Mouse (Mus musculus): ENCODE results near the gene Nbl1. TPM values are rescaled to one million over a fixed set of nuclear protein-coding genes. Genes with fewer than 3 reads are reported as not detected.

Gene Nbl1
- total RNA-seq, 2 experiments from 2014 or later: 32.8 to 38.3 TPM

DNA sequence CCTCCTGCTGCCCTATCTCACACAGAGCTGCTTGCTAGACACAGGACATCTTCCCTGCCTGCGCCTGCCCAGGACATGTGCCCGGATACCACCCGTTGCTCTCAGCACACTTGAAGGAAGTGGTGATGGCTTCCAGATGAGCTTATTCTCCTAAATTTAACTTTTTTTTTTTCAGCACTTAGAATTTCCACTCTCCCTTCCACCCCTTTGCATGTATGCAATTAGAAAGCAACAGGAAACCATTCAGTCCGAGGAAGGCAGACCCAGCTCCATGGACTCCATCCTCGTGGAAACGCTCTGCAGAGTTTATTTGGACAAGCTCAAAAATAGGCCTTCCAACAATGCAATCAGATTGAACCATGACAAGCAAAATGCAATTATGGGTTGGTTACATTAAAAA, 8.8 kb upstream of the Nbl1 start:
- intact Hi-C loops (cut with DNase I): no loop called here
- DNase-seq: no peak

DNA sequence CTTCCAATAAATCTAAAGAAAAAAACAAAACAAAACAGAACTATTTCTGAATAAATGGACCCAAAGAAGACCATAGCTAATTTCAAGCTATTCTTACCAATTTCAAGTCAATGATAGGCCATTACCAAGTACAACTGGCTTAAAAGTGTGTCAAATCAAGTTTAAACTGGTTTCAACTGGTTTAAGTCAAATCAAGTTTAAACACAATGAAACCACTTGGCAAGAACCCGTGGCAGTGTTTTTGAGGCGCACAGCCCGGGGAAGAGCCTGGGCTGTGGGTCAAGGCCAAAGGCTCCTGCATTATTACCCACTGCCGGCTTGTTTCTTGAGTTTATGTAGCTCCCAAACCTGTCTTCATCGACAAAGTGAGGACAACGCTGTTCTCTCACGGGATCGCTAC, 7.5 kb upstream of the Nbl1 start:
- intact Hi-C loops (cut with DNase I): no loop called here
- no peak for DNase-seq

DNA sequence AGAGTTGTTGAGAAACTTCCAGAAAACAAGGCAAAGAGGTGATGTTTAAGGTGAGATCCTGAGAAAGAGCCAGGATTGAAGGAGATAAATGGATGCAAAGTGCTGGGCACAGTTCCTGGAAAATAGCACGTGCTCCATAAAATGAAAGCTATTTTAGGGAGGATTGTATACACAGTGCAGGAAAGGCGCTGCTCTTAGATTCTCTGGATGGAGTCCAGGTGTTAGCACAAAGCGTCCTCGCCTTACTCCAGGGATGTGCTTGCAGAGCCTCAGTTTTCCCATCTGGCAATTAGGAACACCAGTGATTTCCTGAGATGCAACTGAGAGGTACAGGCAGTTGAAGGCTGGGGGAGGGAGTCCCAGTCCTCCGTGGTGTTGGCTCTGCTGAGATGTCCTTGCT, 3.4 kb upstream of the Nbl1 start:
- intact Hi-C loops (cut with DNase I): no loop called here
- no peak for DNase-seq

DNA sequence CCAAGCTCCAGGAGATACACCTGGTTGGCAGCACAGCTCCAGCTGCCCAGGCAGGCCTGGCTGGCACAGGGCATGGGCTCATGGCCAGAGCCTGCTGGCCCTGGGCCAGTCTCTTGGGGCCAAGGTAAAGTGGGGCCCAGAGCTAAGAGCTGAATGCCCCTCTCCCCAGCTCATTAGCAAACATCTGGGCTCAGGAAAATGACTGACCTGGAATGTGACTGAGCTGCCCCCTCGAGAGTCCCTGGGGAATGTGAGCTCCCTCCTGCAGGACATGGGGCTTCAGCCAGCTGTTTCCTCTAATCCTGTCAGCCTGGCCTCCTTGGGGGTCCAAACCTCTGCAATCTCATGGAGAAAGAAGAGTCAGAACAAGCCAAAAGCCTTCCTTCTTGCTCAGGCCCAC, 2.6 kb upstream of the Nbl1 start:
- no peak for DNase-seq
- intact Hi-C loops (cut with DNase I): no loop called here

DNA sequence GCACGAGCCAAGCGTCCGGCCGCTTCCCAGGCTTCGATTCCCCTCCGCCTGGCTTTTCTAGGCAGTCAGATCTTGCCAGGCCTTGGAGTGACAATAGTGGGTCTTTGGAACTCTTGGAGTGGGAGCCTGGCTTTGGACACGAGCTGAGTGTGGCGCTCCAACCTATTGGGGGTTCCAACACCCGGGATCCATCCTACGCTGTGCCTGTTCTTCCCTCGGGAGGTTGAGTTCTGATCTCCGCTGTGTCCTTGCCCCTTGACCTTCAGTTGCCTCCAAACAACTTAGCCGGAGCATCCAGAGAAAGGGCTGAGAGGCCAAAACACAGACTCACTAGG, 370 bp upstream of the Nbl1 start:
- no peak for DNase-seq
- intact Hi-C loops (cut with DNase I): no loop called here

DNA sequence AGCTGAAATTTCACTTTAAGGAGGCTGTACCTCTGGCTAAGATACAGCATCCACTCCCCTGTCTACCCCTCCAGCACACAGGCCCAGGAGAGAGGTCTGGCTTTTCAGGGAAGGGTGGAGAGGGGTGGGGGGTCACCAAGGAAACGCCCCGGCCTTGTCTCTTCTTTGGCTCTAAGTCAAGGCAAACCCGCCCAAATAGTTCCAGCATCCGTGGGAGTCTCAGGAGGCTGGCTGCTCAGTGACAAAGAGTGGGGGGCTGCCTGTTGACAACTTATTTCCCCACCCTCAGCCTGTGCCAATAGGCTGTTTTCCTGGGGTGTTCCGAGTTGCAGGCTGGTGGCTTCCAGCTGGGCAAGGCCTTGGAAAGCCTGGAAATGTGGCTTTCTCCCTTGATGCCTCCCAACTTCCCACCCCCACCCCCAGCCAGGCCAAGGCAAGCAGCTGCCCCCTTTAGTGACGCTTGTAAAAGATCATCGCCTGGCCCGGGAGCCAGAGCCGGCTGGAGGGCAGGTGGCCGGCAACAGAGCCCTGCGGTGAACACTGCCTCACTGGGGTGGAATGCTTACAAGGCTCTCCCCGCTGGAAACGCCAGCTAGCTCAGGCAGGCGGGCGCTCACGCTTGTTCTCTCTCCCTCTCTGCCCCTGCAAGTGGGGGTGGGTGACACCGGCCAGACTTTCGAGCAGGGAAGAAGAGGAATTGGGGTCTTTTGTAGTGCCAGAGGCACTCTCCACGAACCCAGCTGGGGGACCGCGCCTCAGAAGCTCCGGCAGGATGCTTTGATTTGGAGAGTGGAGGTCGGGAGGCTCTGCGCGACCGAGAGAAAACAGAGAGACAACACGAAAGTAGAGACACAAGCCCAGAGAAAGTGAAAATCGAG, 1.1 kb downstream of the Nbl1 start:
- intact Hi-C loops (cut with DNase I): no loop called here
- DNase-seq: peak; percentile 68

DNA sequence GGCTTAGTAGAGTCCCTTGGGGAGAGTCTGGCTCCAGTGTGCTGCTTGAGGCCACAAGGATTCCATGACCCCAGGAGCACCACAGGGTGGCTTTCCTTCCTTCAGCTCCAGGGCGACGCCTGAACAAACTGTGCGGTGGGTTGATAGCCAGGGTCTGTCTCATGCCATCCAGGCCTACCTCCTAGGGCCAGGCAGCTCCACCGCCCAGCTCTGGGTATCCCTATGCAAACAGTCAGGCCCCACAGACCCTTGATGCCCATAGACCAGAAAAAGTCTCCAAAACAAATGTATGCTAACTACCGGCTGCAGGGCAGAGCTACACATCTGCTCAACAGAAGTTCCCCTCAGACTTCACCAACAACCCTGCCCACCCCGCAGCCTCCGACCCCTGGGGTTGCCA, 1.7 kb downstream of the Nbl1 start:
- intact Hi-C loops (cut with DNase I): no loop called here

DNA sequence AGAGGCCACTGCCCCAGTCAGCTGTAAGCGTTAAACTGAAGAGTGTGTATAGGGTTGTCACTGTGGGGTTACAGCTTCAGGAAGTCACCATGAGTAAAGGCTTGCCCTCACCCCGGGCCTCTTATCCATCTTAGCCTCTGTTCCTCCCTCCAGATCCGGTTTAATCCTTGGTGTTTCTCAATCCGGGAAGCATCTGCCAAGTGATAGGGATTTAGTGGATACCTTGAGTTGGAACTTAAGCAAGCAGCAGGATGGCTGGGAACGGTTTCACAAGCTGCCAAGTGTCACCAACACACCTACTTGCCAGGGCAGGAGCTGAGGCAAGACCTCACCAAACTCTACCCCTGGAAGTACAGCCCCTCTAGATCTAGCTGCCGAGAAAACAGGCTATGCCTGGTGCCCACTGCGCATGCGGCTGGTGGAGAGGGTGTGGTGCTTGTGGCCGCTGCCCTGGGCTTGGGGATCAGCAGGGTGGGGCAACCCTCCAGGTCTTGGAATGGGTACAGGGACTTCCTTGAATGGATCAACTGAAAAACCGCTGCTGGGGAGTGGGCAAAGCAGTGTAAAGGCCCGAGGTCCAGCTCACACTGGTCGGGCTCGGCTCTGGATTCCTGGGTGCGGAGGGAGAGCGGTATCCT, 2.4 kb downstream of the Nbl1 start:
- DNase-seq: no peak
- intact Hi-C loops (cut with DNase I): no loop called here

More for the DNA sequence above, 1.7 kb downstream of the Nbl1 start:
- DNase-seq: no peak

DNA sequence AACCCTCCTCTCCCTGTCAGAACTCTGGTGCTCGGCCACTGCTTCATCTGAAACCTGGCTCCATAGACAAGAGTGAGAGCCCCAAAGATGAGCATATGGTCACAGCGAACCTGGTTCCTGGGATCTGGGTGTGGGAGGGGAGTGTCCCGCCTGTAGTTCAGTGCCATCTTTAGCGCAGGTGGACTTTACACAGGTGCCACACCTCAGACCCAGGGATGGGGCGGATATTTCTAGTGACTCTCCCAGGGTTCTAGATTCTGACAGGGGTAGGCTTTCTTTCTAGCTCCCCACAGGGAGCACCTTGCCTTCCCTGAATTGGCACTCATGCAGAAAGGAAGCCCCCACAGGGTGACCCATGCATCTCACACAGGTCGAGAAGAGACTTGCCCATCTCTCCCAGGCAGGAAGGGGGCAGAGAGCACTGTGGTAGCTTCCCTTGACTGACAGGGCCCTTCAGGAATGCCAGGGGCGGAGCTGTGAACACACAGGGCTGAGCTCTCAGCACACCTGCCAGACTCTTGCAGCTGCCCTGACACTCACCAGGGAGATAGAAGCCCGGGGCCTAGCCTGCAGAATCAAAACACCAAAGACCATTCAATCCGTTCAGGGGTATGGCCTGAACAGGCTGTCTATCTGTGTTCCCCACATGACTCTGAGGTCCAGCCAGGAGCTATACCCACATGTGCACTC, 3.7 kb downstream of the Nbl1 start:
- intact Hi-C loops (cut with DNase I): loop anchor here (5.0 to 10.0 kb wide), 3 partner anchors 166 to 248 kb away; no protein-coding TSS in a partner anchor
- DNase-seq: no peak

DNA sequence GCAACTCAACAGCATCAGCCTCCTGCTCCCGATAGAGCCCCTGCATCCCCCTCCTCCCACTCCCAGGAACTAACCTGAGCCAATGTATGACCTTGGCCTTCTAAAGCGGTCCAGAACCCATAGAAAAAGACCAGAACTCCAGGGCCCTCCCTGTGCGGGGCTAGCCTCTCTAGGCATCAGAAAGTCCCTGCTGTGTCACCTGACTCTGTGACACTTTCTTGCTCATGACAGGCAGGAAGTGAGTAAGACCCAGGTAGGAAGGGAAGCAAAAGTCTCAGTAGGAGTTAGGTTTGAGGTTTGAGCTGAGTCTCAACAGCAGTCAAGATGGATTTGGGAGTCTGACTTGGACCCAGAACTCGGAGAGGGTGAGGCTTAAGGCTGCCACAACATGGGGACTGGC, 5.8 kb downstream of the Nbl1 start:
- intact Hi-C loops (cut with DNase I): loop anchor here (5.0 to 10.0 kb wide), 3 partner anchors 168 to 250 kb away; no protein-coding TSS in a partner anchor

DNA sequence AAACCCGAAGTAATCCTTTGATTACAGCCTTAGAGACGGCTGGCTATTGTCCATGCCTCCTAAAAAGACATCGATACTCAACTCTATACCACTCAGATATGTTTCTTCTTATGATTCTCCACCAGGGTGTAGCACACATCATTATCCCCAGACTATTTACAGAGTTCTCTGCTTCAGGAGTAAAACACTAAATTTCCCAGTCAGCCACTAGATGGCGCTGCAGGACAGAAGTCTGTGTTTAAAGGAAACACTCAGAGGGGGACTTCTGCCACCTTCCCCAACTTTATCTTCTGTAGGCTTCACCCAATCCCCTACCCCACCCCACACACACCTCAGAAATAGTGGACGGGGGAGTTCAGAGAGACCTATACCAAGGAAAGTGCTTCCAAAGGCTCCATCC, 6.8 kb downstream of the Nbl1 start:
- intact Hi-C loops (cut with DNase I): loop anchor here (5.0 to 10.0 kb wide), 3 partner anchors 169 to 251 kb away; no protein-coding TSS in a partner anchor

More for the DNA sequence above, 5.8 kb downstream of the Nbl1 start:
- no peak for DNase-seq

DNA sequence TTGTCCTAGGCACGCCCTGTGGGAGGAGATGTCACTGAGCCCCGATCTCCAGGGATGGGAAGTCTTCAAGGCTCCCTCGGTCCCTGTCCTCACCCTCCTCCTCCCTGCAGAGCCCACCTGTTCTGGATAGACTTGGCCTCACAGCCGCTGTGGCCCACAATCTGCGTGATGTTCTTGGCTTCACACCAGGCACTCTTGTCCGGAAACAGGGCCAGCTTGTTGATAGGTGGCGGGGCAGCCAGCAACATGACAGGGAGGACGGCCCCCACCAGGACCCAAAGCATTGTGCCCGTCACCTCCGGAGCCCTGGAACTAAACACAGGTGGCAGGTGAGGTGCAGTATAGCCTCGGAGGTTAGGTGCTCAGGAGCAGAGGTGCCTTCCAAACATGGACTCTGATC, 7.5 kb downstream of the Nbl1 start:
- intact Hi-C loops (cut with DNase I): loop anchor here (5.0 to 10.0 kb wide), 3 partner anchors 169 to 252 kb away; no protein-coding TSS in a partner anchor
- no peak for DNase-seq

More for the DNA sequence above, 6.8 kb downstream of the Nbl1 start:
- peak; percentile 91 for DNase-seq

DNA sequence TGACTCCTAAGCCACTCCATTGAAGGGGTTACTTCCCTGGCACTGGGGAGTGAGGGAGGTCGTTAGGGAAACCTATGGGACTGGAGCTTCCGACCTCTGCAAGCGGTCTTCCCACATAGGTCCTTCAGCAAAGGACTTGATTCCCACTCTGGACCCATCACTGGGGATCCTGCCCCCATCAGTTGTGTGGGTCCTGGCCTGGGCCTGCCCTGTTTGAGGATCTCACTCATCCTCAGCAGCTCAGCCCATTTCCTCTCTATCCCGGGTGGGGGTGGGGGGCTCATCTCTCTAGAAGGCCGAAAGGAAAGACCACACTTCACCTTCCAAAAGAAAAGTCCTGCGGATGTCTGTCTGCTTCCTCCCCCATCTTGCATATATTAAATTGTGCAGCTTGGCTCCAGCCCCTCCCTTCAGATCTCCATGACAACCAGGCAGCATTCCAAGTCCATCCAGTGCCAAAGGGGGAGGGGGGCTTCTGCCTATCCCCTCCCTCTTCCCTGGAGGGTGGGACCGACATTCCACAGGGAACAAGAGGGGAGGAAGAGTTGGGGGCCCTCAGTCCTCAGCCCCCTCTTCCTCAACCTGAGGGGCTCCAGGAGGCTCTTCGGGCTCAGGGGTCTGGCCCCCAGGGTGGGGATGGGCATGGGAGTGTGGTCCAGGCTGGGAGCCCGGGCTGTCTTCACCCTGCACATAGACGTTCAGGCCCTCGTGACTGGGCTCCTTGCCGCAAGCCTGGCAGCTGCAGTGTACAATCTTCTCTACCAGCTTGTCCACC, 9.8 kb downstream of the Nbl1 start:
- intact Hi-C loops (cut with DNase I): loop anchor here (10.0 kb wide), 2 partner anchors 172 to 202 kb away; no protein-coding TSS in a partner anchor
- DNase-seq: peak; percentile 93

DNA sequence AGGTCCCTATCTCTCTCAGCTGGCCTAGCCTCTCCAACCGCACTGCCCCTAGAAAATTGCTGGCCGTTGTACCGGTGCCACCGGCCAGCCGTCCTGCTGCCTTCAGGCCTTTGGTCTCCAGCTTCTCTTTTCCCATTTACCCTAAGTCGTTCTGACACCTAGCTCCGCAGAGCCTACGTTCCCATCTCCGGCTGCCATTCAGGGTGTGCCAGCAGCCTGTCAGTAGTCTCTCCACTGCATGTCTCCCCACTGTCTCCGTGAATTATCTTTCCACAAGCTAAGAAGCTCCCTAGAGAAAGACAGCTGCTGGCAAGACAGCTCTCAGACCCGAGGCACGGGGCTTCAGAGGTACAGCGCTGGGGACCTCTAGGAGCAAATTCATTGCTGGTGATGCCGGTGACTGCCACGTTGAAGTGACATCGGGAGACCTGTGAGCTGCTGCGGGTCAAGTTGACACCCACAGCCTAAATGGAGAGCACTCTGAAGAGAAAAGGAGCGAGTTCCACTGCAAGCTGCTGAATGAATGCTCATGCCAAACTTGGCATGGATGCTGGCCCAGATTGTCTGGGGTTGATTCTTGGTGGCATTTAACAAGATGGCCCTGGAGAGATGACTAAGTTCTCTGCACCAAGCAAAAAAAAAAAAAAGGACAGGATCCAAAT, 11.4 kb downstream of the Nbl1 start:
- intact Hi-C loops (cut with DNase I): loop anchor here (10.0 kb wide), 2 partner anchors 173 to 203 kb away; no protein-coding TSS in a partner anchor
- DNase-seq: peak; percentile 71

DNA sequence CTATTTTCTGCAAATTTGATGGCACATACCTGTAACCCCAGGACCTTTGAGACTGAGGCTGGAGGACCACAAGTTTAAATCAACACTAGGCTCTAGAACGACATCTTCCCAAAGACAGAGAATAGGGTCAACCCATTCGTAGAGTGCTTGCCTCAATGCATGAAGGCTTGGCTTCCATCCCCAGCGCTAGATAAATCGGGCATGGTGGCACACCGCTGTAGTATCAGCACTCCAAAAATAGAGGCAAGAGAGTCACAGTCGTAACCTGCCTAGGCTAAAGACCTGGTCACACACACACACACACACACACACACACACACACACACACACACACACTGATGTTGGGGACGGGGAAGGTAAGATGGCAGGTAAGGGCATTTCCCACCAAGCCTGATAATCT, 12.5 kb downstream of the Nbl1 start:
- intact Hi-C loops (cut with DNase I): loop anchor here (10.0 kb wide), 2 partner anchors 175 to 205 kb away; no protein-coding TSS in a partner anchor
- no peak for DNase-seq

DNA sequence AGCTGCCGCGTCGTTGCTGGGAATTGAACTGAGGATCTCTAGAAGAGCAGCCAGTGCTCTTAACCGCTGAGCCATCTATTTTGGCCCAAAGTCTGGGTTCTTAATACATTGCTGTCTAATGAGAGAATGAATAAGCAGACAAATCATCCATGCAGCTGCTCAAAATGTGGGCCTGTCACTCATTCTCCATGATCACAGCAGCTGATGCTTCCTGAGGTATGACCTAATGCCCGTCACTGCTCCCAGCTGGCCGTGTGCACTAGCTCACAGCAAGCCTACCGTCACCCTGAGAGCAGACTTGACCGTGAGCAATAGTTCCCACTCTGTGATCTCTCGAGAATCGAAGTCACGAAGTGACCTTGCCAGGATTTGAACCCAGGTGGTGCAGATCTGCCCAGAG, 13.4 kb downstream of the Nbl1 start:
- intact Hi-C loops (cut with DNase I): no loop called here
- no peak for DNase-seq

DNA sequence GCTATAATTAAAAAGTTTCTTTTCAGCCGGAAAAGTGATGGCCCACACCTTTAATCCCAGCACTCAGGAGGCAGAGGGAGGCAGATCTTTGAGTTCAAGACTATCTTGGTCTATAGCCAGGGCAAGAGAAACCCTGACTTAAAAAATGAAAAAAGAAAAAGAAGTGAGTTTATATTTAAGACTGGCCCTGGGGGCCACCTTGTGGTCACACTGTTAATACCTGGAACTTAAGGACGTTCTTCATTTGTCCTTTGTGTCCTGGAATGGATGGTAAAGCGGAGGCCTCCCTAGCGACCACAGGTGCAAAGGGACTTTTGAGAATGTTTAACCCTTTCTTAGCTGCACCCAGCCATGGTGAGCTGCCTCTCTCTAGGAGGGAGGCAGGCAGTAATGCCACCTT, 14.1 kb downstream of the Nbl1 start:
- DNase-seq: no peak
- intact Hi-C loops (cut with DNase I): no loop called here

DNA sequence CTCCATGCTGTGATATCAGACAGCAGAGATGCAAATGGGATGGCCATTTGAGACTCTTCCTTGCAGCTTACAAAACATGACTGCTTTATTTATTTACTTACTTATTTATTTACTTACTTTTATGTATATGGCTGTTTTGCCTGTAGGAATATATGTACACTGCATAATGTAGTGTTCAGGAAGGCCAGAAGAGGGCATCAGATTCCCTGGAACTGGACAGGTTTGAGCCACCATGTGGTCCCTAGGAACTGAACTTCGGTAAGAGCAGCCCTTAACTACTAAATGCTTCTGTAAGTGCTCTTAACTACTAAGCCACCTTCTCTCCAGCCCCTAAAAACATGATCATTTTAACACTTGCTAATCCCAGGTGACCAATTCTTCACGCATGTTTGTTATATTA, 14.5 kb downstream of the Nbl1 start:
- intact Hi-C loops (cut with DNase I): no loop called here
- DNase-seq: no peak

DNA sequence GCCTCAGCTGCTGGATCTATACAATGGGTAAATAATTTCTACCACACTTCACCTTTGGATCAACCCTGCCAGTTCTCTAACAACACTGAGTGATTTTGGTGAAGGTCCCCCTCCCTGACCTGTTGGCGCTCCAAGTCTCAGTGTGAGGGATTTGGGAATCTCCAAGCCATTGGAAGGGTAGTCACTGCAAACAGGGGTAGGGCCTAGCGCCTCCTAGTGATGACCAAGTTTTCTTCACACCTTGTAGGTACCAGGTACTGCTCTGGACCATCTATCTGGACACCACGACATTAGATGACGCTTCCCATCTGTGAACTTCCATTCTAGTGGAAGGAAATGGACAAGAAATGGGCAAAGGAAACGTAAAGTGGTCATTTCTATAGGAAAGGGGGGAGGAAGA, 16.9 kb downstream of the Nbl1 start:
- DNase-seq: no peak
- intact Hi-C loops (cut with DNase I): loop anchor here (2.0 kb wide), 1 partner anchor 151 kb away; no protein-coding TSS in a partner anchor
